8 mouse cellular contexts compared by ENCODE assay signal in genomic region chr5:27791303-27792172, GRCm38 (mm10). TPM values are rescaled to one million over a fixed set of nuclear protein-coding genes. Genes with fewer than 3 reads are reported as not detected.
DNase-seq lines count a peak whose midpoint lies in the region; ATAC-seq lines count a peak whose summit lies in the region.

TSS of gene Paxip1 (minus strand) at chr5:27791691.

- H3K36me3 ChIP-seq in heart, embryonic 14.5 days (ENCODE audit: control insufficient read depth, insufficient read depth, low read length): peaks cover 28% of the 10 kb centered on the region
- H3K36me3 ChIP-seq in liver, embryonic 13.5 days: peaks cover 33% of the 10 kb centered on the region
- H3K36me3 ChIP-seq in stomach, embryonic 16.5 days (ENCODE audit: control insufficient read depth, insufficient read depth, low read length): peaks cover 10% of the 10 kb centered on the region; the same call in 1 of the 2 replicates

- peak; percentile 97 for DNase-seq in c-Kit-negative CD71-positive TER-119-positive erythroid progenitor cells, embryonic 14.5 days (ENCODE audit: low read depth, low spot score)
- peak; percentile 84 for DNase-seq in fibroblast of lung, adult 2 months (ENCODE audit: low read depth)
- DNase-seq in kidney, postnatal 14 days: peak; percentile 98
- DNase-seq in liver, embryonic 13.5 days: peak; percentile 93
- peak; percentile 99 for DNase-seq in neural tube, embryonic 10.5 days (ENCODE audit: extremely low spot score, low spot score)

- peaks cover 9 to 22% of the 10 kb centered on the region in 2 experiments for H3K4me1 ChIP-seq in heart, embryonic 14.5 days (ENCODE audit: control insufficient read depth in 2 of 2, insufficient read depth in 2 of 2, low read length in 2 of 2)
- H3K4me1 ChIP-seq in liver, embryonic 13.5 days (replicated peaks): peaks cover 32% of the 10 kb centered on the region
- H3K4me1 ChIP-seq in stomach, embryonic 16.5 days (ENCODE audit: control insufficient read depth, insufficient read depth, low read length): peaks cover 18% of the 10 kb centered on the region

- H3K4me3 ChIP-seq in heart, embryonic 14.5 days (ENCODE audit: control insufficient read depth in 1 of 2, insufficient read depth in 1 of 2, low read depth in 1 of 2, low read length in 2 of 2): peak within 1 kb of the TSS; percentile 70 to 77
- peak within 1 kb of the TSS; percentile 96 for H3K4me3 ChIP-seq in liver, embryonic 13.5 days (replicated peaks)
- H3K4me3 ChIP-seq in stomach, embryonic 16.5 days (replicated peaks; ENCODE audit: low read length): peak within 1 kb of the TSS; percentile 78

- H3K9ac ChIP-seq in heart, embryonic 14.5 days (ENCODE audit: low read length): peak within 1 kb of the TSS; percentile 91
- peak within 1 kb of the TSS; percentile 99 for H3K9ac ChIP-seq in liver, embryonic 13.5 days
- H3K9ac ChIP-seq in stomach, embryonic 16.5 days (ENCODE audit: low read length): peak within 1 kb of the TSS; percentile 90

- under 1% methylated on average over 70 of the region's 73 CpGs for WGBS in heart, embryonic 14.5 days
- 0% methylated on average over 58 of the region's 73 CpGs for WGBS in liver, embryonic 13.5 days (ENCODE audit: insufficient replicate concordance)
- WGBS in stomach, embryonic 16.5 days: under 1% methylated on average over 73 of the region's 73 CpGs

- no peaks in the 10 kb centered on the region for H3K27me3 ChIP-seq in heart, embryonic 14.5 days (ENCODE audit: control insufficient read depth, insufficient read depth, low read length)
- 0 out of 2 replicates have a peak, but pooled peaks cover 3% of the 10 kb centered on the region for H3K27me3 ChIP-seq in liver, embryonic 13.5 days
- H3K27me3 ChIP-seq in stomach, embryonic 16.5 days (ENCODE audit: control insufficient read depth, insufficient read depth, low read length): no peaks in the 10 kb centered on the region

- H3K27ac ChIP-seq in heart, embryonic 14.5 days (replicated peaks in 1 of 2; ENCODE audit: control insufficient read depth in 1 of 2, insufficient read depth in 1 of 2, low read depth in 2 of 2, low read length in 2 of 2): peak within 1 kb of the TSS; percentile 93 to 96
- H3K27ac ChIP-seq in liver, embryonic 13.5 days: peak within 1 kb of the TSS; percentile 84
- peak within 1 kb of the TSS; percentile 94 for H3K27ac ChIP-seq in stomach, embryonic 16.5 days (ENCODE audit: low read length)

- peak within 1 kb of the TSS; percentile 66 for H3K4me2 ChIP-seq in heart, embryonic 14.5 days (ENCODE audit: low read length)
- peak within 1 kb of the TSS; percentile 84 for H3K4me2 ChIP-seq in liver, embryonic 13.5 days
- peak within 1 kb of the TSS; percentile 78 for H3K4me2 ChIP-seq in stomach, embryonic 16.5 days (ENCODE audit: low read depth, low read length)

- ATAC-seq in CD4-positive, CD25-positive, alpha-beta regulatory T cell, adult 4 months: peak; percentile 80
- peak; percentile 96 for ATAC-seq in heart, embryonic 14.5 days (ENCODE audit: insufficient number of reproducible peaks, insufficient read depth, low FRiP score, low read depth)
- ATAC-seq in liver, embryonic 13.5 days (ENCODE audit: low read depth): peak; percentile 94
- ATAC-seq in stomach, embryonic 16.5 days (ENCODE audit: insufficient read depth, low FRiP score): peak; percentile 96

- H3K9me3 ChIP-seq in heart, embryonic 14.5 days (ENCODE audit: control insufficient read depth, low read length): no peaks in the 10 kb centered on the region
- no peaks in the 10 kb centered on the region for H3K9me3 ChIP-seq in liver, embryonic 13.5 days (replicated peaks)
- H3K9me3 ChIP-seq in stomach, embryonic 16.5 days (replicated peaks; ENCODE audit: control insufficient read depth, low read length): no peaks in the 10 kb centered on the region

RNA-seq across cellular contexts. Expression of gene Paxip1, which starts in this region (rescaled TPM):
- 10 to 100 TPM in 1 of 2 experiments, 1 to 10 TPM in 1; 4.7 to 10.8 TPM for polyA plus RNA-seq in CD4-positive, CD25-positive, alpha-beta regulatory T cell, adult 4 months (2017; shearing (Covaris generic))
- 22.2 and 23.9 TPM in 2 replicates for polyA plus RNA-seq in heart, embryonic 14.5 days (2014; fragmentation: Nextera tagmentation; extraction: Ambion mirVana)
- polyA plus RNA-seq in liver, embryonic 13.5 days (2015; fragmentation: Nextera tagmentation; extraction: Ambion mirVana): 16.9 and 23.6 TPM in 2 replicates
- polyA plus RNA-seq in stomach, embryonic 16.5 days (2015; fragmentation: Nextera tagmentation; extraction: Ambion mirVana): 23.1 and 23.9 TPM in 2 replicates

Comparison
In these comparisons a context has a peak if more than half of its experiments do, and no peak if none do; other contexts are left out.
1. Peak in every context shown above with its lines: DNase-seq, ATAC-seq, H3K4me3 ChIP-seq and H3K27ac ChIP-seq.